Mouse (Mus musculus) layer of hippocampus, postnatal 36 days (tissue): ENCODE data around the gene Rimkla. TPM values are rescaled to one million over a fixed set of nuclear protein-coding genes. Genes with fewer than 3 reads are reported as not detected.
A peak's percentile ranks its signal among the peaks of the same experiment; 100 is the strongest.
"Not testable (repeated sequence)": the region's sequence is repeated elsewhere in the genome, so short reads cannot be mapped to it uniquely, and the experiment has no call there.

ENCODE experiments used
- DNase-seq, 2 experiments: peaks; one replicate each; pipeline ENCODE4 v3.0.0; 2022
- total RNA-seq, 2 experiments: library from RNA; stranded (reverse); gene quantifications; 2 replicates each; pipeline ENCODE4 v1.2.3; 2021

Gene Rimkla
- 10 to 100 TPM; 12.0 to 12.4 TPM for total RNA-seq

GRCm38 (mm10) chr4:119492291-119492932 lies at the start of gene Rimkla:
Gene Rimkla, minus strand, starts transcription at chr4:119492628.
- DNase-seq, result peak; percentile 60 to 65

GRCm38 (mm10) chr4:119540533-119540890 lies 48.1 kb upstream of the Rimkla start:
- no peak for DNase-seq

- DNase-seq, result peak; percentile 38 to 39
Measured at GRCm38 (mm10) chr4:119539836-119540532, 47.6 kb upstream of the Rimkla start.

GRCm38 (mm10) chr4:119539031-119539824 lies 46.8 kb upstream of the Rimkla start, which contains the start of gene Frg2f1:
Gene Frg2f1, minus strand, starts transcription at chr4:119539529.
- DNase-seq, result peak; percentile 95

- DNase-seq, result no peak
Measured at GRCm38 (mm10) chr4:119537436-119537835, 45.0 kb upstream of the Rimkla start.

- DNase-seq, result not testable (repeated sequence)
Measured at GRCm38 (mm10) chr4:119536615-119537014, 44.2 kb upstream of the Rimkla start, which contains the start of gene Foxj3. Gene Foxj3, plus strand, starts transcription at chr4:119537004.

GRCm38 (mm10) chr4:119535103-119535502 lies 42.7 kb upstream of the Rimkla start:
- DNase-seq, result no peak

- DNase-seq, result no peak
Measured at GRCm38 (mm10) chr4:119531813-119532212, 39.4 kb upstream of the Rimkla start.

- no peak for DNase-seq
Measured at GRCm38 (mm10) chr4:119526329-119526845, 34.0 kb upstream of the Rimkla start.

- DNase-seq, result no peak
Measured at GRCm38 (mm10) chr4:119524466-119524865, 32.0 kb upstream of the Rimkla start.

GRCm38 (mm10) chr4:119524010-119524409 lies 31.6 kb upstream of the Rimkla start:
- no peak for DNase-seq

GRCm38 (mm10) chr4:119523575-119523974 lies 31.1 kb upstream of the Rimkla start:
- no peak for DNase-seq

- DNase-seq, result no peak
Measured at GRCm38 (mm10) chr4:119512731-119513141, 20.3 kb upstream of the Rimkla start.

- no peak for DNase-seq
Measured at GRCm38 (mm10) chr4:119511591-119511990, 19.2 kb upstream of the Rimkla start.

GRCm38 (mm10) chr4:119498319-119498848 lies 6.0 kb upstream of the Rimkla start:
- DNase-seq, result no peak

GRCm38 (mm10) chr4:119492933-119493327 lies 502 bp upstream of the Rimkla start:
- no peak for DNase-seq

- DNase-seq, result peak in 1 of 2 experiments; percentile 14
Measured at GRCm38 (mm10) chr4:119490806-119491205, 1.6 kb downstream of the Rimkla start.

GRCm38 (mm10) chr4:119489666-119490065 lies 2.8 kb downstream of the Rimkla start:
- no peak for DNase-seq

GRCm38 (mm10) chr4:119484882-119485281 lies 7.5 kb downstream of the Rimkla start:
- DNase-seq, result no peak

GRCm38 (mm10) chr4:119483051-119483450 lies 9.4 kb downstream of the Rimkla start:
- no peak for DNase-seq

- no peak for DNase-seq
Measured at GRCm38 (mm10) chr4:119473150-119473549, 19.3 kb downstream of the Rimkla start.

- no peak for DNase-seq
Measured at GRCm38 (mm10) chr4:119472545-119472944, 19.9 kb downstream of the Rimkla start.
